Mouse (Mus musculus) testis, adult 2 months (tissue): ENCODE data around the gene Cep72. TPM values are rescaled to one million over a fixed set of nuclear protein-coding genes. Genes with fewer than 3 reads are reported as not detected.
"Not testable (repeated sequence)": the region's sequence is repeated elsewhere in the genome, so short reads cannot be mapped to it uniquely, and the experiment has no call there.

ENCODE experiments used
- H3K27ac ChIP-seq: fragments of 200-500 bp; 2 replicates; pipeline ENCODE4 v1.5.1; 2012; ENCODE audit warnings: low read depth, low read length; ENCODE audit not compliant: control insufficient read depth, insufficient read depth
- H3K27me3 ChIP-seq: fragments of 200-500 bp; 2 replicates; pipeline ENCODE4 v1.6.1; 2012; ENCODE audit warnings: mild to moderate bottlenecking, low read length, moderate library complexity; ENCODE audit not compliant: control insufficient read depth, insufficient read depth
- H3K36me3 ChIP-seq: fragments of 200-500 bp; 2 replicates; pipeline ENCODE4 v1.6.1; 2012; ENCODE audit warnings: mild to moderate bottlenecking, low read length; ENCODE audit not compliant: control insufficient read depth, insufficient read depth
- H3K4me1 ChIP-seq: fragments of 200-500 bp; 2 replicates; pipeline ENCODE4 v1.6.1; 2012; ENCODE audit warnings: low read length; ENCODE audit not compliant: control insufficient read depth, insufficient read depth
- H3K4me3 ChIP-seq: fragments of 200-500 bp; 2 replicates; pipeline ENCODE4 v1.5.1; 2012; ENCODE audit warnings: low read depth, mild to moderate bottlenecking, low read length, moderate library complexity, mixed read lengths; ENCODE audit not compliant: control insufficient read depth
- CTCF ChIP-seq: fragments of 200-500 bp; IDR thresholded peaks from 2 replicates; pipeline ENCODE4 v1.5.1; 2012; ENCODE audit warnings: low read depth, mild to moderate bottlenecking, inconsistent platforms, low read length, moderate library complexity; ENCODE audit not compliant: control insufficient read depth, insufficient read depth, insufficient replicate concordance
- POLR2A ChIP-seq: fragments of 200-500 bp; IDR thresholded peaks from 2 replicates; pipeline ENCODE4 v1.6.1; 2012; ENCODE audit warnings: low read depth, mild to moderate bottlenecking, inconsistent platforms, low read length, moderate library complexity; ENCODE audit not compliant: control insufficient read depth
- polyA plus RNA-seq: library from polyadenylated mRNA; depleted of rRNA; stranded (reverse); fragments of >200 nt; gene quantifications from 2 replicates; pipeline ENCODE4 v1.2.3, GENCODE M21; 2012

The Cep72 gene
- polyA plus RNA-seq, 1 experiment = 63.2 TPM

DNA sequence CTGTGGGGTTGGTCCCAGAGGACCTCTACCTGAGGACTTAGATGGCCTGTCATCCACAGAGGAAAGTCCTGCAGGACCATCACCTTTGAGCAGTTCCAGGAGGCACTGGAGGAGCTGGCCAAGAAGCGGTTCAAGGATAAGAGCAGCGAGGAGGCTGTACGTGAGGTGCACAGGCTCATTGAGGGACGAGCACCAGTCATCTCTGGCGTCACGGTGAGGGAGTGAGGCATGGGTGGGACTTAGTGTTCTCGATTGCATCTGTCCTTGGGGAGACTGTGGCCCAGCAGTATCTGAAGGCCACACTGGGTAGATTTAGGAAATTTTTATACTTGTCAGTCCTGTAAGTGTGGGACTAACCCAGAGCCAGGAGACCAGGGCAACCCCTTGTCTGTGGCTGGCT is 31.4 kb downstream of the Cep72 start:
- H3K27me3 ChIP-seq = no peaks in the 10 kb centered on the region
- no peak for TF ChIP-seq POLR2A
- TF ChIP-seq CTCF = no peak
- no peaks in the 10 kb centered on the region for H3K36me3 ChIP-seq
- peak overlapping the region; percentile 65; the same call in 1 of the 2 replicates for H3K27ac ChIP-seq
- no peaks in the 10 kb centered on the region for H3K4me1 ChIP-seq
- H3K4me3 ChIP-seq = no peak overlapping the region

DNA sequence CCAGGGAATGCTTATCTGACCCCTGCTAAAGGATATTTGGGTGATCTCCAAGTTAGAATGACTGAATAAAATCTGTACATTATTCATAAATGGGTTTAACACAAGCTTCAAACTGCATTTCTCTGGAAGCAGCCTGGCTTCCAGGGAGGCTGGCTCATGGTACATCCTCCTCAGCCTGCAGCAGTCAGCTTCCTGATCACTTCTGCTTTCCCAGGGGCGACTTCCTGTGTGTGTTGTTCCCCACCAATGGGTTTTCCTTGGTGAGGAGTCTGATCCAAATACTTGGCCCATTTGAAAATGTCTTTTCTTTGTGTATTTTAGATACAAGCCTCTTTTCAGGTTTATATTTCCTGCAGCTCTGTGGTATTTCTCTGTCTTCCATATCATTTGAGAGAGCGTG is 33.1 kb downstream of the Cep72 start:
- H3K4me3 ChIP-seq = no peak overlapping the region
- H3K27me3 ChIP-seq = no peaks in the 10 kb centered on the region
- H3K36me3 ChIP-seq = no peaks in the 10 kb centered on the region
- TF ChIP-seq CTCF = no peak
- TF ChIP-seq POLR2A = no peak
- H3K27ac ChIP-seq = no peak overlapping the region
- H3K4me1 ChIP-seq = no peaks in the 10 kb centered on the region

DNA sequence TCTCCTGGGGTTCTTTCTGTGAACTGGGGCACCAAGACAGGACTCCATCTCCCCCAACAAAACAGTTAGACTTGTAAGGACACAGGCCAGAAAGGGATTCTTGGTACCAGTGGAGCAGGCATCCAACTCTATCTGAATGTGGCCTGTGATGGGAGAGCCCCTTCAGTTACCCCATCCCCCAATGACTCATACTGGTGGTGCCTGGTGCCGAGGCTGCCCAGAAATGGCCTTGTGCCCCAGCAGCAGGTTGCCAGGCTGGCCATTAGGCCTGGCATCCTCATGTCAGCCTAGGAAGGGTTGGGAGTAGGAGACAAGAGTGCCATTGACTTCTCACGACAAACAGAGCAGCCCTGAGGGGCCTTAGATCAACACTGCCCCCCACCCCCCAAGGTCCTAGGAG is 34.0 kb downstream of the Cep72 start:
- Histone ChIP-seq H3K36me3 (no peaks in the 10 kb centered on the region), H3K27ac (no peak overlapping the region), H3K4me1 (no peaks in the 10 kb centered on the region), H3K4me3 (no peak overlapping the region), H3K27me3 (no peaks in the 10 kb centered on the region)
- TF ChIP-seq CTCF (no peak), POLR2A (no peak)

DNA sequence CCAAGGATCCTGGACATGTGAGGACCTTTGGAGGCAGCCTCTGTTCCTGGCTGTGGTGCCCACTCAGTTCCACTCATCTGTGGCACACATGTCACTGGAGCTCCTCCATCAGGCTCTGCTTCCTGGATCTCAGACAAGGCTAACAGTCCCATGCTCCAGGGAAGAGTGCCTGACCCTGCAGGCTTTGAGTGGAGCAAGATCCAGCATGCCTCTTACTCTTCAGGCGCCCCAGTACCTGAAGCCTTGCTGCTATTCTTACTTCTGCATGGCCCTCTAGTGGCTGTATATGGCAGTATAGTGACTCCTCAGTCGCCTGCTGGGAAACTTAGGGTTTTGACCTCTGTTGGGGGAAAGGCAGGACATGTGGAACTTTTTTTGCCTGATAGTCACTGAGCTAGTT is 35.9 kb downstream of the Cep72 start:
- no peaks in the 10 kb centered on the region for H3K36me3 ChIP-seq
- no peak for TF ChIP-seq POLR2A
- peak; percentile 19; the same call in 1 of the 2 replicates for TF ChIP-seq CTCF
- no peak overlapping the region for H3K4me3 ChIP-seq
- no peak overlapping the region for H3K27ac ChIP-seq
- H3K4me1 ChIP-seq = no peaks in the 10 kb centered on the region
- no peaks in the 10 kb centered on the region for H3K27me3 ChIP-seq

DNA sequence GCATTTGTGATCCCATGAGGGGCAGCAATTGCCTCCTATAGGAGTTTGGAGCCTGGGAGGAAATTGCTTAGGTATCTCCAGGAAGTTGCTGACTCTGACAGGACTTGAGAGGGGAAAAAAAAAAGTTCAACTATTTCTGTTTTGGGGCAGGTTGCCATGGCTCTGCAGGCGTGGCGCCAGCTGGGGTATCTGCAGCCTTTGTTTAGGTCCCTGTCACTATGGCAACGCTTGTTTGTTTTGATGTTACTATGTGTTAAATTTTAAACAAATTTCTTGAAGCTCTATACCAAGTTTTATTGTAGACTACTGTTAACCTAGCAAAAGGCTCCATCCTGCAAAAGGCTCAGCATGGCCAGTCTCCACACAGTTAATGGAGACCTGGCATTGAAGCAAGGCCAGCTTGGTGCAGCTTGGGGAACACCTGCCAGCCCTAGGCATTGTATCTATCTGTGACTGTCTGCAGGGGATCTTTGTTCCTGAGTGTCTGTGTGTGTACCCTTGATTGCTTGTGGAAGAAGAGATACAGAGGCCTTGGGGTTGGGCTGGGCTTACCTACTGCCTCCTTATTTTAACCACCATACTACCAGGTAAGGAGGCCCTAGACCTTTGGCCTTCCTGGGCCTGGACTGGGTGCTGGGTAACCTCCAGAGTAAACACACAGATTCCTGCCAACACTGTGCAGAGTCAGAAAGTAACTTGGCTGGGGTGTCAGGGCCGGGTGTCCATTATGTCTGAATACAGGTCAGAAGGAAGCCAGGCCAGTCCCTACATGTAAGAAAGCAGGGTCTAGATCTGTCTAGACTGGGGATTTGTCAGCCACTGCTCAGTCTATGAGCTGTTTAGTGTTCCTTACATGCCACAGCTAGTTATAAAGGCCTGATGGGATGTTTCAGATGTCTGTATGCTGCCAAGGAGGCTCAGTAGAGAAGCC is 36.7 kb downstream of the Cep72 start:
- Histone ChIP-seq H3K4me1 (no peaks in the 10 kb centered on the region), H3K27ac (no peak overlapping the region), H3K27me3 (no peaks in the 10 kb centered on the region), H3K36me3 (no peaks in the 10 kb centered on the region), H3K4me3 (no peak overlapping the region)
- TF ChIP-seq POLR2A (no peak), CTCF (no peak)

DNA sequence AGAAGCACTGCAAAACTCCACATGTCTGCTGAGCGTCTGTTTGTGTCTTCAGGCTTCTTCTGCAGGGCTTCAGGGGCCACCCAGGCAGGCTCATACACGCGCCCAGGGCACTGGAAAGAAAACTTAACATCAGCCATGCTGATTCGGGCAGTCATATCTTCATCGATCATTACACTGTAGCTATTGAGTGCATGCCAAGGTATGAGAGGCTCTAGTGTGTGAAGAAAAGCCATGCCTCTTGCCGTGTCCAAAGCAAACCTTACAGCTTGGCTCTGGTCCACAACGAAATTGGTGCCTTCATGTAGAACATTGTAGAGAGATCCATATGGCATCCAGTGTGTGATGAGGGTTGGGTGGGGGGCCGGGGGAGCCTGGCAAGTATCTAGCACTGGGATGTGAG is 43.1 kb downstream of the Cep72 start:
- not testable (repeated sequence) for H3K27me3 ChIP-seq, H3K4me1 ChIP-seq, H3K4me3 ChIP-seq, H3K36me3 ChIP-seq, H3K27ac ChIP-seq

DNA sequence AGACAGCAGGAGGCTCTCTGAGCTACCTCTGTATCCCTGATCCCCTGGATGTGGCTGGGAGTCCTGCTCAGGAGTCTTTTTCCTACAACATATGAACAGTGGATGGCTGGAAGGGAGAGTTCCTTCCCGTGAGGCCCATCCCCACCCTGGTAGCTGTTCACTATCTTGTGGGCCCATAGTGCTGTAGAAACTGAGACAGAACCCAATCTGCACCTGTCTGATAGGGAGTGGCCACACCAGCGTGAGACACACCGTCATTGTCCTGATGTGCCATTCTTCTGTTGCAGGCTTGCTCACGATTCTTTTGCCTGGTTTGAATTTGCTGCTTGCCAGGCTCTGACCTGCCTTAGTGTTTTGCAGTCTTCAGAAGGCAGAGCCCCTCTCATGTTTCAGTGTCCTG is 44.7 kb downstream of the Cep72 start:
- TF ChIP-seq CTCF (no peak), POLR2A (no peak)
- Histone ChIP-seq H3K27me3 (no peaks in the 10 kb centered on the region), H3K36me3 (no peaks in the 10 kb centered on the region), H3K4me3 (no peak overlapping the region), H3K27ac (no peak overlapping the region), H3K4me1 (no peaks in the 10 kb centered on the region)
